ENCODE assay signal across 7 mouse cellular contexts in the genomic region with DNA sequence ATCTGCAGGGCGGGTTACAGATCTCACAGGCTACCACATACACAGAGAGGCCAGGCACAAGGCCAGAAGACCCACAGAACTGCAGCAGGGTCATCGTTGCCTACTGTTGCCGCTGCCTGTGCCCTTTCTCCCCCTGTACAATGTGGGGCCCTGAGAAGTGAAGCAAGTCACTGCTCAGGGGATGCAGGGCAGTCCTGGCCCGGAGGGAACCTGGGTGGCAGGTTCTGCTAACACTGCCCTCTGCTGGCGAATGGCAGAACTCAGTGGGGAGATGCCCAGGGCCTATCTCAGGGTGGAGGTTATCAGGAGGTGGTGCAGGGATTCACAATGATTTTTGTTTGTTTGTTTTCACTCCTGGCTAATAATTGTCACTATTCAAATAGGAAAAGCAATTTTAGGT. TPM values are rescaled to one million over a fixed set of nuclear protein-coding genes. Genes with fewer than 3 reads are reported as not detected.
DNase-seq lines count a peak whose midpoint lies in the region; ATAC-seq lines count a peak whose summit lies in the region.

No protein-coding gene starts in this region.

- intact Hi-C loops in left cerebral cortex, postnatal 25 days (cut with DNase I): loop anchor here (1.0 to 2.0 kb wide), 3 partner anchors 37 to 285 kb away; no protein-coding TSS in a partner anchor

- peak; percentile 75 for ATAC-seq in intestine, embryonic 15.5 days
- ATAC-seq in midbrain, embryonic 12.5 days (ENCODE audit: low FRiP score, low read depth): peak; percentile 65

- no peaks in the 10 kb centered on the region for H3K27me3 ChIP-seq in intestine, embryonic 15.5 days (replicated peaks)
- no peaks in the 10 kb centered on the region for H3K27me3 ChIP-seq in midbrain, embryonic 12.5 days

- H3K9ac ChIP-seq in intestine, embryonic 15.5 days: no peak overlapping the region
- no peak overlapping the region for H3K9ac ChIP-seq in midbrain, embryonic 12.5 days (replicated peaks)

- no peak overlapping the region for H3K4me2 ChIP-seq in intestine, embryonic 15.5 days (replicated peaks)
- no peak overlapping the region for H3K4me2 ChIP-seq in midbrain, embryonic 12.5 days (replicated peaks)

- H3K9me3 ChIP-seq in intestine, embryonic 15.5 days: no peaks in the 10 kb centered on the region
- H3K9me3 ChIP-seq in midbrain, embryonic 12.5 days: no peaks in the 10 kb centered on the region

- peaks cover 4% of the 10 kb centered on the region; the same call in 1 of the 2 replicates for H3K4me1 ChIP-seq in intestine, embryonic 15.5 days (replicated peaks)
- H3K4me1 ChIP-seq in midbrain, embryonic 12.5 days: peaks cover 13% of the 10 kb centered on the region

- no peak overlapping the region for H3K4me3 ChIP-seq in intestine, embryonic 15.5 days (replicated peaks)
- H3K4me3 ChIP-seq in midbrain, embryonic 12.5 days: no peak overlapping the region

- 32% methylated on average over 5 of the region's 5 CpGs for WGBS in intestine, embryonic 15.5 days
- 29% methylated on average over 5 of the region's 5 CpGs for WGBS in midbrain, embryonic 12.5 days

- peak; percentile 63 to 91 for DNase-seq in adrenal gland, adult (ENCODE audit: inconsistent age in 2 of 2, low spot score in 1 of 2)
- peak; percentile 63 to 81 for DNase-seq in cerebellum, postnatal 4 days (ENCODE audit: low spot score in 2 of 2)
- DNase-seq in gastrocnemius, adult 8-10 months (ENCODE audit: low spot score in 2 of 2): peak; percentile 37 to 41
- peak; percentile 63 to 73 for DNase-seq in left cerebral cortex, postnatal 25 days (ENCODE audit: low spot score in 2 of 2)
- DNase-seq in spleen, adult 12 weeks (ENCODE audit: low spot score): peak; percentile 40

- peaks cover 14% of the 10 kb centered on the region for H3K36me3 ChIP-seq in intestine, embryonic 15.5 days
- H3K36me3 ChIP-seq in midbrain, embryonic 12.5 days: peaks cover 19% of the 10 kb centered on the region

- no peak overlapping the region for H3K27ac ChIP-seq in intestine, embryonic 15.5 days
- peak overlapping the region; percentile 42; the same call in 1 of the 2 replicates for H3K27ac ChIP-seq in midbrain, embryonic 12.5 days (replicated peaks)

RNA-seq across cellular contexts. Expression of gene Tamm41, which starts 29.9 kb away (rescaled TPM):
- total RNA-seq in gastrocnemius, adult 8-10 months (2022): 1 to 10 TPM; 6.8 to 8.8 (median 7.6) TPM
- polyA plus RNA-seq in intestine, embryonic 15.5 days (2015; fragmentation: Nextera tagmentation; extraction: Ambion mirVana): 60.1 and 61.6 TPM in 2 replicates
- total RNA-seq in left cerebral cortex, postnatal 25 days (2021): 10 to 100 TPM; 16.0 to 16.8 TPM
- polyA plus RNA-seq in midbrain, embryonic 12.5 days (2016; fragmentation: Nextera tagmentation; extraction: Ambion mirVana): 62.3 and 63.0 TPM in 2 replicates

RNA-seq across cellular contexts. Expression of gene Vgll4, which starts 37.9 kb away (rescaled TPM):
- 10 to 100 TPM; 17.5 to 30.1 (median 21.6) TPM for total RNA-seq in gastrocnemius, adult 8-10 months (2022)
- 74.8 and 76.0 TPM in 2 replicates for polyA plus RNA-seq in intestine, embryonic 15.5 days (2015; fragmentation: Nextera tagmentation; extraction: Ambion mirVana)
- 10 to 100 TPM; 50.7 to 62.5 TPM for total RNA-seq in left cerebral cortex, postnatal 25 days (2021)
- 79.2 and 85.6 TPM in 2 replicates for polyA plus RNA-seq in midbrain, embryonic 12.5 days (2016; fragmentation: Nextera tagmentation; extraction: Ambion mirVana)
